Mouse (Mus musculus) layer of hippocampus, adult 2 months (tissue): Measurements from ENCODE around the gene Adh5. TPM values are rescaled to one million over a fixed set of nuclear protein-coding genes. Genes with fewer than 3 reads are reported as not detected.
"Not testable (repeated sequence)": the region's sequence is repeated elsewhere in the genome, so short reads cannot be mapped to it uniquely, and the experiment has no call there.

Experiments
- DNase-seq, 2 experiments: peaks; one replicate each; pipeline ENCODE4 v3.0.0; 2022; ENCODE audit warnings: low spot score in 2 of 2
- H3K27ac ChIP-seq: fragments of 200-600 bp; 2 replicates; pipeline ENCODE4 v1.8.1; 2022
- H3K4me3 ChIP-seq: fragments of 200-600 bp; 2 replicates; pipeline ENCODE4 v1.8.1; 2022; ENCODE audit warnings: mild to moderate bottlenecking
- CTCF ChIP-seq: fragments of 200-600 bp; conservative IDR thresholded peaks from 2 replicates; pipeline ENCODE4 v1.8.1; 2022; ENCODE audit warnings: antibody characterized with exemption, mild to moderate bottlenecking, moderate library complexity
- total RNA-seq, 2 experiments: library from RNA; stranded (reverse); gene quantifications; 2 replicates each; pipeline ENCODE4 v1.2.3; 2021

The Adh5 gene
- total RNA-seq, 2 experiments from 2014 or later, result 69.6 to 70.8 TPM

DNA sequence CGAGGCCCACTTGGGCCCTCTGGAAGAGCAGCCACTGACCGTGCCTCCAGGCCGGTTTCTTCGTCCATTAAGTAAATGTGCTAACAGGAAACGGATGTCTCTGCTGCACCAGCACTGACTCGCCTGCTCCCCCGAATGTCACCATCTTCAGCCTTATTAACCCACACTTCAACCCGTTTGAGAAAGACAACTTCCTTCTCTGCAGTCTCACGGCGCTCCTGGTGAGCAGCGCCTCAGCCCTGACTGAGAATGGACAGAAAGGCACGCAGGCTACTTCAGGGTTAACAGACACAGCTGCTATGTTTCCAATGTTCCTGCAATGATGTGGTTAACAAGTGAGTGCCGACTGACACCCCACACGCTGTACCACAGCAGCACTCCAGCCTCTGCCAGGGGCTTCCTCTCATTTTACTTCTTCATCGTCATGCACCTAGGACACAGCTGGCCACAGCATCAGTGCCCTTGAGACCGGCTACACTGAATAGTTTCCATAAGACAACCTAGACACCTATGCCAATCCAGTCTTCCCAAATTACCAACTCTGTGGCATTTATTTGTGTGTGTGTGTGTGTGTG is 21.8 kb downstream of the Adh5 start:
- Histone ChIP-seq H3K4me3 (no peak overlapping the region), H3K27ac (no peak overlapping the region)
- DNase-seq, result no peak
- TF ChIP-seq CTCF, result no peak

DNA sequence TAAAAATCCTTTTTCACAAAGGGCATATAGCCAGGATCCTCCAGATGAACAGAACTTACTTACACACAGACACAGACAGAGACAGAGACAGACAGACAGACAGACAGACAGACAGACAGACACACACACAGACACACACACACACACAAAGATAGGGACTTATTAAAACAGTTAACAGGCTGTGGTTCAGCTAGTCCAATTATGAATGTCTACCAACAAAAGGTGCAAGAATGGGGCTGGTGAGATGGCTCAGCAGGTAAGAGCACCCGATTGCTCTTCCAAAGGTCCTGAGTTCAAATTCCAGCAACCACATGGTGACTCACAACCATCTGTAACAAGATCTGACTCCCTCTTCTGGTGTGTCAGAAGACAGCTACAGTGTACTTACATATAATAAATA is 23.8 kb downstream of the Adh5 start:
- H3K27ac ChIP-seq, H3K4me3 ChIP-seq, DNase-seq: not testable (repeated sequence)

DNA sequence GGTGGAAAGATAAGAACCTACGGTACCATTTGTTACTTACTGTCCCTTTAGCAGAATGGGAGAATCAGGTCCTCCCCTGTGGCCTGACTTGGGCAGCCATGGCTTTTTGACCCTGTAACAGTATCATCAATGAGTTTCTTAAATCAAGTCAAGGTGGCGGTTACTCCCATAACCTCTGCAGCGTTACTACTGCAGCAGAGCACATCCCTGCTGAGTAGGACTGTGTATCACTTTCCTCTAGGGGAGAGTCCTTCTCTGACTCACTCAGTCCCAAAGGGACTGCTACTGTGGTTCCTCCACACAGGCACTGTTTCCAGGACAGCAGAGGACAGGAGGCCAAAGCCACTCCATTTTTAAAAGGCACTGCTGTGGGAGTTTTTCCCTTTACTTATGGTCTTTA is 28.2 kb downstream of the Adh5 start:
- no peak overlapping the region for H3K27ac ChIP-seq
- no peak for TF ChIP-seq CTCF
- no peak for DNase-seq
- no peak overlapping the region for H3K4me3 ChIP-seq

DNA sequence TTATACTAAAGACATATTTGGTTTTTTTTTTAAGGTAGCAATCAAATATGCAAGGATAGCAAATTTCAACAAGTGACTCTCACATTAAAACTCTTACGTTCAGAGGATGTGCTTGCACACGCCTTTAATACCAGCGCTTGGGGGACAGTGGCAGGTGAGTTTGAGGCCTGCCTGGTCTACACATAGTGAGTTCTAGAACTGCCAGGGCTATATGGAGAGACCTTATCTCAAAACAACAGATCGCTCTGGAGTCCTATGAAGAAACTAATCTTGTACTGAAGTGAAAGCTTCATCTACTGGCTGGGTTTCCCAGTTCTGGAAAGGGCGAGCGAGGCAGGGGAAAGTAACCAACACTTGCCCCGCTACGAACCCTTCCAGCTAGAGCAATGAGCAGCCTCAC is 36.6 kb downstream of the Adh5 start:
- DNase-seq, result no peak
- no peak for TF ChIP-seq CTCF
- Histone ChIP-seq H3K27ac (no peak overlapping the region), H3K4me3 (no peak overlapping the region)

DNA sequence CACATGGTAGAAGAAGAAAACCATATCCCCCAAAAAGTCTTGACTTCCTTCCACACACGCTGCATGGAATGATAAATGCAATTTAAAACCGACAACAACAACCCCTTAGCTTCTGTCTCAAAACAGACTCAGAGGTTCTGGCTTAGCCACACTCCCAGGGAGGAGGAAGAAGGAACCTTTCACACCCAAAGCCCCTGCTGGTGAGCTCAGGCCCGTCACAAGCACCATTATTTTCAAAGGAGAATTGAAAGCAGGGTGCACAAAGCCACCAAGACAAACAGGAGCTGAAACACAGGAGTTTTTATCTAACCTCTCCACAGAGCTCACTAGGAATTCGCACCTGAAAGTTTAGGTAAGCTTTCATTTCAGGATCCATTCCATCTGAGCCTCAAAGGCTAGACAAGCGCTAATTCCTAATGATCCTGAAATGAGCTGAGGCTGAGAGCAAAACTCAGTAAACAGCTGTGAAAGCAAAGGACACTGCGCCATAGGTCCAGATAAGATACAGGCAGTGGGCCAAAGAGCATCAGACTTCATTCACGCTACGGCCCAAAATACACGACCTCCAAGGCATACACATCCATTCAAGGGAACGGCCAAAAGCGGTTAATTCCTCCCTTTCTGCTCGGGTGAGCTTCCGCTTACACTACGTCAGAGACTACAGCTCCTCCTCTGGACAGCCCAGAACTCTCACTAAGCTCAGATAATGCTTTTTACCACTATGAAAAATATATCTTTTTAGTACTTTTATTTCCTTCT is 38.8 kb downstream of the Adh5 start:
- peak; percentile 14; the same call in 1 of the 2 replicates for TF ChIP-seq CTCF
- no peak for DNase-seq
- Histone ChIP-seq H3K27ac (no peak overlapping the region), H3K4me3 (no peak overlapping the region)

DNA sequence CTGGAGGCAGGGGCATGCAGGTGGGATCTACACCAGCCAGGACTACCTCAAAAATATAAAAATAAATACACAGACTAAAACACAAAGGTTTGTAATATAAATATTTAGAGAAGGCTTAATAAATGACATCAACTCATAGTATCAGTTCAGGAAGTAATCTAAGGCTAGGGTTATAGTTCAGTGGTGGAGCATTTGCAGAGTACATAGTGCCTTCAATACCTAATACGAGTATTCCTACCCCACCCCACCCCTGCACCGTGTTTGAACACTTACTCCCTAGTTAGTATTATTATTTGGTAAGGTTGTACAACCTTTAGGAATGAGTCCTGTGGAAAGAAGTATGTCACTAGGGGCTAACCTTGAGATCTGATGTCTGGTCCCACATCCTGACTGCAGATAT is 40.3 kb downstream of the Adh5 start:
- no peak for DNase-seq
- Histone ChIP-seq H3K27ac (no peak overlapping the region), H3K4me3 (no peak overlapping the region)
- TF ChIP-seq CTCF, result no peak

DNA sequence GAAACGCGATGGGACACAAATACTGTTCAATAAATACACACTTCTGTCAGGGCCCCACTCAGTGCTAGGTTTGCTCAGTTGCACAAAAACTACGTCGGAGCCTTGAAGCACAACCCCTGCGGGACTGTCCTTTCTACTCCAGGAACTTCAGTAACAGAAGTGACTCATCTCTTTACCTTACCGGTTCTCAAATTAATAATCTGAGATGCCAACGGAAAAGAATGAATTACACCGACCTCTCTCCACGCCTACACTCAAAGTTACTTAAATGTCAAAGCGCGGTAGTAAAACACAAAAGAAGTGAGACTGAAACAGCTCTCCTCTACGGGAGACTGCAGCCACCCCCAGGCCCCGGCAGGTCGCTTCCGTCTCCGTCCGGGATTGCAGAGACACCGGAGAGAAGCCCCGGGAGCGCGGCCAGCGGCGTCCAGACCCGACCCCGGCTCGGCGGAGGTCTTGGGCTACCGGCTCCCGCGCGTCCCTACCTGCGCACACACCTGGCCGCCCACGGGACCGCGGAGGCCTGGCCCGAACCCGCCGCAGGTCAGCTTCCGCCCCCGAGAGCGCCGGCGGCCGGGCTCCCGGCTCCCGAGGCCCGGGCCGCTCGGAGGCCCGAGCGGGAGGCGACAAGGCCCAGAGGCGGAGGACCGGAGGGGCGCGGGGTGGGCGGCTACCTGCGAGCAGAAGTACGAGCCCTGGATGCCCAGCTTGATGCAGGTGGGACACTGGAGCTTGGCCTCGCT is 45.9 kb downstream of the Adh5 start:
- Histone ChIP-seq H3K4me3 (peak overlapping the region; percentile 77), H3K27ac (peak overlapping the region; percentile 85)
- TF ChIP-seq CTCF, result no peak
- DNase-seq, result peak in 1 of 2 experiments; percentile 14

DNA sequence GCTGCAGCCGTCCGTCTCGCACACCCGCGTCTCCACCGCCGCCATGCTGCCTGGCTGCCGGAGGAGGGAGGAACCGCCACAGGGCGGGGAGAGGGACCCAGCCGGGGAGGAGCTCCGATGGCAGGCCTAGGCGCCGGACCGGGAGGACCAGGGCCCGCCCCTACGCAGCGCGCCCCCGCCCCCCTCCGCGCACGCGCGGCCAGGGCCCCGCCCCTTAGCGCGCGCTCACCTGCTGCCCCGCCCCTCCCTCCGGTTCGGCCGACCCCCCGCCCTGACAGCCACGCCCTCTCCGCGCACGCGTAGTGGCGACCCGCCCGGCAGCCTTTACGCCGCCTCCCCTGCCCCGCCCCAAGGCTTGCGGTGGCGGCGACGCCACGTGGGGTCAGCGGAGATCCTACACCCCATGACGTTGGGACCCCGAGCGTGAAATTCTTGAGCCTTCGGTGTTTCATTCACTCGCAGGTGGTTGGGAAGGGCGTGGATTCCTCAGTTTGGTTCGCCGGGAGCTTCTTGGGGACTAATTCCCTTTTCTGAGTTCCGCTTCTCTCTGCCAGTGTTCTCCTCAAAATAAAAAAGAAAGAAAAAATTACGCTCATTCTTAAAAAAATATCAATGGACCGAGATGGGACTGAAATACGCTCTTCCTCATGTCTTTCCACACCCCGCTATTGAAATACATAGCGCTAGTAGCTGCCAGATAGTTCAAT is 46.6 kb downstream of the Adh5 start, which contains the start of gene Metap1:
TSS of gene Metap1 (minus strand) at position 189 of the 707 bp plus-strand sequence.
- H3K4me3 ChIP-seq, result peak within 1 kb of the TSS; percentile 77
- peak; percentile 94 to 98 for DNase-seq
- TF ChIP-seq CTCF, result peak; percentile 42
- peak within 1 kb of the TSS; percentile 85 for H3K27ac ChIP-seq

DNA sequence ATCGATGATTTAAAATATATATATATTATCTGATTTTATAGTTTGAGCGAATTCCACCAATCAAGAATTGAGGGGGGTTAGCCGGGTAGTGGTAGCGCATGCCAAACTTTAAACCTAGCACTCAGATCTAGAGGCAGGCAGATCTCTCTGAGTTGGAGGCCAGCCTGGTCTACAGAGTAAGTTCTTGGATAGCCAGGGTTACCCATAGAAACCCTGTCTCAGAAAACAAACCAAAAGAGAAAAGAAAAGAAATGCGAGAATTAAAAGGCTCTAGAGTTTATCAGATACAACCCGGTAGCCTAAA is 47.1 kb downstream of the Adh5 start:
- Histone ChIP-seq H3K4me3 (peak overlapping the region; percentile 77), H3K27ac (peak overlapping the region; percentile 74; the same call in 1 of the 2 replicates)
- DNase-seq, result no peak
- TF ChIP-seq CTCF, result no peak

DNA sequence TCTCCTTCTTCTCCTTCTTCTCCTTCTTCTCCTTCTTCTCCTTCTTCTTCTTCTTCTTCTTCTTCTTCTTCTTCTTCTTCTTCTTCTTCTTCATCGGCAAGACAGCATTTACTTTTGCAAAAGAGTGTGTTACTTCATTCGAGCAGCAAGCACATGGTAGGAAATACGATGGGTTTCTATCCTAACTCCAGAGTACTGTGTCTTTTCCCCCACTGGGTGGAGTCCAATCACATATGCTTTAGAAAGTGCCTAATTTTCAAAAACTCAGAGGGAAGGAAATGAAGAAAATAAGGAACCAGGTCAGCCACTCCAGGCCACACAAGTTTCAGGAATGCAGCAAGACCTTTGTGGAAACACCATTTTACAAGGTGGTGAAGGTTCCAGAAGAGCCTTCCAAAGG is 50.8 kb downstream of the Adh5 start:
- Histone ChIP-seq H3K4me3 (no peak overlapping the region), H3K27ac (no peak overlapping the region)
- DNase-seq, result no peak
- peak; percentile 44 for TF ChIP-seq CTCF

DNA sequence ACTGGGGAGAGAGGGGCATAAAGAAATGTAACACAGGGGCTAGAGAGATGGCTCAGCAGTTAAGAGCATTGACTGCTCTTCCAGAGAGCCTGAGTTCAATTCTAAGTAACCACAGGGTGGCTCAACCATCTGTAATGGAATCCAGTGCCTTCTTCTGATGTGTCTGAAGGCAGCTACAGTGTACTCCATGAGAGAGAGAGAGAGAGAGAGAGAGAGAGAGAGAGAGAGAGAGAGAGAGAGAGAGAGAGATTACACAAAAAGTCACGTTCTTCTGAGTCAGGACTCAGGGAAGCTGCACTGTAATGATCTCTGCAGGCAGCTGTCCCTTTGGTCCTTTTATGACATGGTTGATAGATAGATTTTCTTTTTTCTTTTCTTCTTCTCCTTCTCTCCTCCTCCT is 51.7 kb downstream of the Adh5 start:
- TF ChIP-seq CTCF, result no peak
- H3K4me3 ChIP-seq, result no peak overlapping the region

DNA sequence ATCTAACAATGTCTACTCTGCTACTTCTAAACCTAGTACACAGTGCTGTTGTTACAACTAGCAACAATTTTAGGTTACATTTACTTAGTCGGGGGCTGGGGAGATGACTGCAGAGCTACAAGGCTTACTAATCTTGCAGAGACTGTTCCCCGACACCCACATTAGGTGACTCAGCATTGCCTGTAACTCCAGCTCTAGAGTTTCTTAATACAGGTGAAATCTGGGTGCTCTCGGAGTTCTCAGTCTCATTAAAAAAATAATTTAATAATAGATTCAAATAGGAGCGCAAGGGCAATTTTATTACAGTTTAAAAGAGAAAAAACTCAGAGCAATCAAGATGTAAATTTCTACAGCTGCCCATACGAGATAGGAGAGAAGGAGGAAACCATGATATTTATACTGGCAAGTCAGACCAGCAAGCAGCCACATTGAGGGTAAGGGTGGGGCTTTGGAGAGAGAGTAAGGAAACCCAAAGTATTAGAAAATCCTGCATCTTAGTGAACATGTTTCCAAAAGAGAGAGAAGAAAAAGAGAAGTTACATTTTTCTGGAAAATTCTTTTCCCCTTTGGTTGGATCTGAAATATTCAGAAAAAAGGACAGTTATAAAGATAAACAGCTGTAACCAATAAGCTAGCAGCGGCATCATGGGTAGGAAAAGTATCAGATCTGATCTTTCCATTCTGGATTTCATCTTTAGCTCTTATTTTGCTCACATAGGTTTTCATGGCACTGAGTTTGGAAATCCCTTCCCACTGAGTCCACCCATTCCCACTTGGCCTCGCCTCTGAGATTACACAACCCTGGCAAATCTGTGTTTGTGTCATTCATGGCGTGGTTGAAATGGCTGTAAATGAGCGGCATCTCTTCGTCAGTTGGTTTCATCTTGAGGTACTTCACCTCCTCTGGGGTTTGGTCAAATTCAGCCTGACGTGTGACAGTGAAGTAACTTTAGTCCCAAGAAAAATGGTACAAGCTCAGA is 52.6 kb downstream of the Adh5 start:
- Histone ChIP-seq H3K4me3 (no peak overlapping the region), H3K27ac (no peak overlapping the region)
- no peak for DNase-seq
- no peak for TF ChIP-seq CTCF

More for the DNA sequence above, 51.7 kb downstream of the Adh5 start:
- no peak overlapping the region for H3K27ac ChIP-seq
- no peak for DNase-seq
